Mouse (Mus musculus): ENCODE measurements at regions not wholly inside any gene's neighbourhood (a gene's known extent, or its start where the extent isn't known, plus 50 kb on each side); places are given as distances from the start of the nearest gene placed in this dataset.

DNA sequence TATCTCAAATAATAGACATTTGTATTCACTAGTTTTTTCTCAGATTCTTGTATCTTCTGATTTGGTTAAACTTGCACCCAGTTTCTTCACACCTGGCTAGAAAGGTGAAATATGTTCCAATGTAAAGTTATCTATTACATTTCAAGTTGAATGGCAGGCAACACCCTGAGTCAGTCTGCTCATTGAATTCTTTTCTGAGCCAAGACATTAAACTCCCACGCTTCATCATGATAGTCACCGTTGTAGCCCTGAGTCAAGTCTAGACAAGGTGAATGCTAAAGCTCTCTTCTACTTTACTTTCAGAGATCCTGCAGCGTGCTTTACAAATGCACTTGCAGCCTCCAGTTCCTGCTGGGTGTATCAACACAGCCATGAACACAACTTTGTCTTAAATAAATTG is 868.0 kb downstream of the Robo2 start:
- no peak for TF ChIP-seq CTCF (IDR thresholded peaks at IDR 0.05; ENCODE audit: control insufficient read depth, insufficient read depth, low read length)
- TF ChIP-seq POLR2A (IDR thresholded peaks at IDR 0.05; ENCODE audit: borderline replicate concordance, control insufficient read depth, low read depth, low read length), result no peak

Data from bone marrow, adult 2 months (tissue).